Mouse (Mus musculus) left cerebral cortex, adult 9 months (tissue): ENCODE measurements around the gene Olfr360.
"Not testable (repeated sequence)": the region's sequence is repeated elsewhere in the genome, so short reads cannot be mapped to it uniquely, and the experiment has no call there.

Experiments
- DNase-seq, 2 experiments: peaks; one replicate each; pipeline ENCODE4 v3.0.0; 2022; ENCODE audit warnings: low spot score in 2 of 2

Olfr360 gene

DNA sequence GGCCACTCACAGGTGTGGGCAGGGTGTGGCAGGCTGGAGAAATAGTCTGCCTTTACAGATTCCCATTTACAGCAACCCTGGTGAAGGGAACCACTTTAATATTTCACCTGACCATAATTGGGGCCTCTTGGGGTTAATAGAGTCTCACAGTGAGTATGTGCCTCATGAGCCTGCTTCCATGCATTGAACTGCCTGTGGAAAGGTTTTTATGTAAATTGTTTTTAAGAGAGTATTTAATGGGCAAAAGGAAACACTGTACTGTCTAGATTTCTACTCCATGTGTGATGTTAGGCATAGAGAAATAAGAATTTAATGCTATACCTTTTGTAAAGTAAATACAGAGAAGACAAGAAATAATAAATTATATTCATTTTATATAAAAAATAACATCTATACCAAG, at the start of gene Olfr360:
Gene Olfr360, plus strand, starts transcription at position 301 of the 400 bp plus-strand sequence.
- DNase-seq, result no peak

GRCm38 (mm10) chr2:37089190-37089589, 23.6 kb downstream of the Olfr360 start, which contains the start of gene Olfr361:
TSS of gene Olfr361 (minus strand) at chr2:37089290.
- not testable (repeated sequence) for DNase-seq

- no peak for DNase-seq
Observed at GRCm38 (mm10) chr2:37117810-37118209, 52.3 kb downstream of the Olfr360 start, which contains the start of gene Olfr362. TSS of gene Olfr362 (minus strand) at chr2:37117910.
